Mouse (Mus musculus): ENCODE results near the gene Creb3. TPM values are rescaled to one million over a fixed set of nuclear protein-coding genes. Genes with fewer than 3 reads are reported as not detected.

The Creb3 gene
- polyA plus RNA-seq, 1 experiment from 2014 or later: 50.2 TPM

GRCm38 (mm10) chr4:43528487-43528886, 33.6 kb upstream of the Creb3 start:
- peaks cover 4% of the 10 kb centered on the region; the same call in 1 of the 2 replicates for H3K4me1 ChIP-seq (ENCODE audit: control insufficient read depth, insufficient read depth, low read length)
- WGBS: 76% methylated on average over 9 of the region's 9 CpGs
- 0 out of 2 replicates have a peak, but pooled peaks cover 3% of the 10 kb centered on the region for H3K9me3 ChIP-seq (ENCODE audit: control insufficient read depth, low read length)

GRCm38 (mm10) chr4:43530081-43530501, 32.0 kb upstream of the Creb3 start:
- no peak overlapping the region for H3K4me3 ChIP-seq (ENCODE audit: low read length)
- peaks cover 6% of the 10 kb centered on the region for H3K27me3 ChIP-seq (ENCODE audit: control insufficient read depth, insufficient read depth, low read length)
- H3K36me3 ChIP-seq (ENCODE audit: control insufficient read depth, insufficient read depth, low read length): peaks cover 42% of the 10 kb centered on the region
- 0 out of 2 replicates have a peak, but pooled peaks have one; percentile 58 for ATAC-seq (ENCODE audit: low FRiP score, low TSS enrichment)
- 42% methylated on average over 8 of the region's 8 CpGs for WGBS
- H3K9ac ChIP-seq (ENCODE audit: low read depth, low read length): no peak overlapping the region
- H3K4me1 ChIP-seq (ENCODE audit: control insufficient read depth, insufficient read depth, low read length): no peaks in the 10 kb centered on the region
- H3K4me2 ChIP-seq (replicated peaks; ENCODE audit: low read depth, low read length): no peak overlapping the region
- H3K9me3 ChIP-seq (ENCODE audit: control insufficient read depth, low read length): 0 out of 2 replicates have a peak, but pooled peaks cover 3% of the 10 kb centered on the region
- no peak overlapping the region for H3K27ac ChIP-seq (ENCODE audit: low read depth, low read length)

More at GRCm38 (mm10) chr4:43528487-43528886, 33.6 kb upstream of the Creb3 start:
- Histone ChIP-seq H3K27me3 (ENCODE audit: control insufficient read depth, insufficient read depth, low read length) (peaks cover 8% of the 10 kb centered on the region), H3K27ac (ENCODE audit: low read depth, low read length) (no peak overlapping the region), H3K36me3 (ENCODE audit: control insufficient read depth, insufficient read depth, low read length) (peaks cover 26% of the 10 kb centered on the region), H3K9ac (ENCODE audit: low read depth, low read length) (no peak overlapping the region), H3K4me2 (replicated peaks; ENCODE audit: low read depth, low read length) (no peak overlapping the region), H3K4me3 (ENCODE audit: low read length) (no peak overlapping the region)
- ATAC-seq (ENCODE audit: low FRiP score, low TSS enrichment): no peak

- Histone ChIP-seq H3K4me3 (ENCODE audit: low read length) (no peak overlapping the region), H3K9me3 (ENCODE audit: control insufficient read depth, low read length) (0 out of 2 replicates have a peak, but pooled peaks cover 3% of the 10 kb centered on the region), H3K36me3 (ENCODE audit: control insufficient read depth, insufficient read depth, low read length) (peaks cover 47% of the 10 kb centered on the region), H3K4me2 (replicated peaks; ENCODE audit: low read depth, low read length) (no peak overlapping the region), H3K9ac (ENCODE audit: low read depth, low read length) (no peak overlapping the region), H3K27ac (ENCODE audit: low read depth, low read length) (no peak overlapping the region), H3K4me1 (ENCODE audit: control insufficient read depth, insufficient read depth, low read length) (no peaks in the 10 kb centered on the region), H3K27me3 (ENCODE audit: control insufficient read depth, insufficient read depth, low read length) (peaks cover 1% of the 10 kb centered on the region; the same call in 1 of the 2 replicates)
- ATAC-seq (ENCODE audit: low FRiP score, low TSS enrichment): no peak
- 20% methylated on average over 7 of the region's 7 CpGs for WGBS
These were observed 31.6 kb upstream of the Creb3 start for GRCm38 (mm10) chr4:43530581-43530980.

GRCm38 (mm10) chr4:43533270-43533669, 28.9 kb upstream of the Creb3 start:
- H3K4me1 ChIP-seq (ENCODE audit: control insufficient read depth, insufficient read depth, low read length): no peaks in the 10 kb centered on the region
- ATAC-seq (ENCODE audit: low FRiP score, low TSS enrichment): no peak
- H3K36me3 ChIP-seq (ENCODE audit: control insufficient read depth, insufficient read depth, low read length): peaks cover 73% of the 10 kb centered on the region
- H3K4me3 ChIP-seq (ENCODE audit: low read length): no peak overlapping the region
- no peaks in the 10 kb centered on the region for H3K9me3 ChIP-seq (ENCODE audit: control insufficient read depth, low read length)
- 75% methylated on average over 9 of the region's 9 CpGs for WGBS
- no peak overlapping the region for H3K27ac ChIP-seq (ENCODE audit: low read depth, low read length)
- H3K27me3 ChIP-seq (ENCODE audit: control insufficient read depth, insufficient read depth, low read length): no peaks in the 10 kb centered on the region
- no peak overlapping the region for H3K4me2 ChIP-seq (replicated peaks; ENCODE audit: low read depth, low read length)
- H3K9ac ChIP-seq (ENCODE audit: low read depth, low read length): no peak overlapping the region

- H3K9ac ChIP-seq (ENCODE audit: low read depth, low read length): no peak overlapping the region
- no peak for ATAC-seq (ENCODE audit: low FRiP score, low TSS enrichment)
- no peak overlapping the region for H3K4me2 ChIP-seq (replicated peaks; ENCODE audit: low read depth, low read length)
- H3K27me3 ChIP-seq (ENCODE audit: control insufficient read depth, insufficient read depth, low read length): no peaks in the 10 kb centered on the region
- H3K4me1 ChIP-seq (ENCODE audit: control insufficient read depth, insufficient read depth, low read length): no peaks in the 10 kb centered on the region
- H3K9me3 ChIP-seq (ENCODE audit: control insufficient read depth, low read length): no peaks in the 10 kb centered on the region
- no peak overlapping the region for H3K4me3 ChIP-seq (ENCODE audit: low read length)
- peaks cover 97% of the 10 kb centered on the region for H3K36me3 ChIP-seq (ENCODE audit: control insufficient read depth, insufficient read depth, low read length)
- WGBS: 93% methylated on average over 8 of the region's 8 CpGs
- H3K27ac ChIP-seq (ENCODE audit: low read depth, low read length): no peak overlapping the region
These were observed 26.5 kb upstream of the Creb3 start for GRCm38 (mm10) chr4:43535628-43536027.

GRCm38 (mm10) chr4:43536031-43536430, 26.1 kb upstream of the Creb3 start:
- 92% methylated on average over 9 of the region's 9 CpGs for WGBS
- no peak overlapping the region for H3K4me2 ChIP-seq (replicated peaks; ENCODE audit: low read depth, low read length)
- H3K9me3 ChIP-seq (ENCODE audit: control insufficient read depth, low read length): no peaks in the 10 kb centered on the region
- H3K27me3 ChIP-seq (ENCODE audit: control insufficient read depth, insufficient read depth, low read length): no peaks in the 10 kb centered on the region
- H3K36me3 ChIP-seq (ENCODE audit: control insufficient read depth, insufficient read depth, low read length): peaks cover 100% of the 10 kb centered on the region
- H3K4me1 ChIP-seq (ENCODE audit: control insufficient read depth, insufficient read depth, low read length): no peaks in the 10 kb centered on the region
- no peak overlapping the region for H3K27ac ChIP-seq (ENCODE audit: low read depth, low read length)
- no peak overlapping the region for H3K9ac ChIP-seq (ENCODE audit: low read depth, low read length)
- no peak for ATAC-seq (ENCODE audit: low FRiP score, low TSS enrichment)
- no peak overlapping the region for H3K4me3 ChIP-seq (ENCODE audit: low read length)

GRCm38 (mm10) chr4:43542044-43542443, 20.1 kb upstream of the Creb3 start:
- peak; percentile 81 for ATAC-seq (ENCODE audit: low FRiP score, low TSS enrichment)
- Histone ChIP-seq H3K4me2 (replicated peaks; ENCODE audit: low read depth, low read length) (no peak overlapping the region), H3K4me3 (ENCODE audit: low read length) (no peak overlapping the region), H3K27ac (ENCODE audit: low read depth, low read length) (no peak overlapping the region), H3K36me3 (ENCODE audit: control insufficient read depth, insufficient read depth, low read length) (peaks cover 100% of the 10 kb centered on the region), H3K27me3 (ENCODE audit: control insufficient read depth, insufficient read depth, low read length) (no peaks in the 10 kb centered on the region), H3K4me1 (ENCODE audit: control insufficient read depth, insufficient read depth, low read length) (no peaks in the 10 kb centered on the region), H3K9me3 (ENCODE audit: control insufficient read depth, low read length) (no peaks in the 10 kb centered on the region), H3K9ac (ENCODE audit: low read depth, low read length) (no peak overlapping the region)
- 45% methylated on average over 3 of the region's 3 CpGs for WGBS

GRCm38 (mm10) chr4:43546375-43547047, 15.6 kb upstream of the Creb3 start:
- Histone ChIP-seq H3K4me3 (ENCODE audit: low read length) (no peak overlapping the region), H3K9me3 (ENCODE audit: control insufficient read depth, low read length) (no peaks in the 10 kb centered on the region), H3K9ac (ENCODE audit: low read depth, low read length) (no peak overlapping the region), H3K27me3 (ENCODE audit: control insufficient read depth, insufficient read depth, low read length) (no peaks in the 10 kb centered on the region), H3K27ac (ENCODE audit: low read depth, low read length) (no peak overlapping the region), H3K4me2 (replicated peaks; ENCODE audit: low read depth, low read length) (no peak overlapping the region), H3K4me1 (ENCODE audit: control insufficient read depth, insufficient read depth, low read length) (no peaks in the 10 kb centered on the region), H3K36me3 (ENCODE audit: control insufficient read depth, insufficient read depth, low read length) (peaks cover 100% of the 10 kb centered on the region)
- WGBS: 91% methylated on average over 12 of the region's 12 CpGs
- ATAC-seq (ENCODE audit: low FRiP score, low TSS enrichment): no peak

GRCm38 (mm10) chr4:43547160-43547559, 15.0 kb upstream of the Creb3 start:
- H3K9ac ChIP-seq (ENCODE audit: low read depth, low read length): no peak overlapping the region
- H3K36me3 ChIP-seq (ENCODE audit: control insufficient read depth, insufficient read depth, low read length): peaks cover 100% of the 10 kb centered on the region
- no peaks in the 10 kb centered on the region for H3K27me3 ChIP-seq (ENCODE audit: control insufficient read depth, insufficient read depth, low read length)
- H3K4me3 ChIP-seq (ENCODE audit: low read length): no peak overlapping the region
- no peak overlapping the region for H3K27ac ChIP-seq (ENCODE audit: low read depth, low read length)
- no peak for ATAC-seq (ENCODE audit: low FRiP score, low TSS enrichment)
- no peaks in the 10 kb centered on the region for H3K4me1 ChIP-seq (ENCODE audit: control insufficient read depth, insufficient read depth, low read length)
- H3K4me2 ChIP-seq (replicated peaks; ENCODE audit: low read depth, low read length): no peak overlapping the region
- WGBS: 93% methylated on average over 8 of the region's 8 CpGs
- H3K9me3 ChIP-seq (ENCODE audit: control insufficient read depth, low read length): no peaks in the 10 kb centered on the region; the same call in 1 of the 2 replicates
